ENCODE assay signal across 9 mouse cellular contexts in genomic region chr7:102337898-102338297, GRCm38 (mm10).
DNase-seq lines count a peak whose midpoint lies in the region; ATAC-seq lines count a peak whose summit lies in the region.
"Had no signal": no experiment of that assay in that cellular context is flagged by ENCODE, and none has a peak within 500 bp of the region (broad histone marks: within the 10 kb centered on the region; RNA-seq: fewer than 3 reads in every experiment).

No protein-coding gene starts in this region.

- WGBS in heart, embryonic 11.5 days (ENCODE audit: insufficient replicate concordance) = 30% methylated on average over 3 of the region's 3 CpGs
- WGBS in hindbrain, embryonic 16.5 days = 75% methylated on average over 3 of the region's 3 CpGs

- H3K27ac ChIP-seq in heart, embryonic 11.5 days (ENCODE audit: low read depth, low read length) = no peak overlapping the region
- H3K27ac ChIP-seq in hindbrain, embryonic 16.5 days (ENCODE audit: low read depth, low read length) = no peak overlapping the region
- H3K27ac ChIP-seq: neural tube, embryonic 13.5 days had no signal

- no peak for ATAC-seq in heart, embryonic 11.5 days (replicated peaks; ENCODE audit: insufficient number of reproducible peaks, low FRiP score, low TSS enrichment)
- ATAC-seq in monocyte, adult 5-6 weeks (replicated peaks; ENCODE audit: insufficient number of reproducible peaks, low FRiP score, low TSS enrichment, poor library complexity, severe bottlenecking) = peak; percentile 68; the same call in 1 of the 2 replicates
- ATAC-seq in hindbrain, embryonic 16.5 days = no peak

- H3K4me3 ChIP-seq in heart, embryonic 11.5 days (ENCODE audit: low read depth, low read length) = no peak overlapping the region
- H3K4me3 ChIP-seq in hindbrain, embryonic 16.5 days (ENCODE audit: low read length) = no peak overlapping the region
- H3K4me3 ChIP-seq: neural tube, embryonic 13.5 days had no signal

- no peaks in the 10 kb centered on the region for H3K9me3 ChIP-seq in heart, embryonic 11.5 days (replicated peaks; ENCODE audit: control insufficient read depth, low read length)
- H3K9me3 ChIP-seq in hindbrain, embryonic 16.5 days (ENCODE audit: control insufficient read depth, low read length) = no peaks in the 10 kb centered on the region
- H3K9me3 ChIP-seq: neural tube, embryonic 13.5 days had no signal

- peak; percentile 98 for DNase-seq in heart, adult 11 months
- DNase-seq in adrenal gland, postnatal 36 days = peak; percentile 33 to 39
- peak; percentile 76 for DNase-seq in kidney, postnatal 14 days
- no peak for DNase-seq in urinary bladder, postnatal 4 days (ENCODE audit: low spot score in 2 of 2)
- DNase-seq in right cerebral cortex, postnatal 36 days (ENCODE audit: low spot score in 2 of 2) = no peak

- no peak overlapping the region for H3K4me2 ChIP-seq in heart, embryonic 11.5 days
- no peak overlapping the region for H3K4me2 ChIP-seq in hindbrain, embryonic 16.5 days (ENCODE audit: low read length)
- H3K4me2 ChIP-seq: neural tube, embryonic 13.5 days had no signal

- H3K36me3 ChIP-seq in heart, embryonic 11.5 days (ENCODE audit: control insufficient read depth, insufficient read depth, low read length) = no peaks in the 10 kb centered on the region
- H3K36me3 ChIP-seq in hindbrain, embryonic 16.5 days (ENCODE audit: control insufficient read depth, insufficient read depth, low read length) = no peaks in the 10 kb centered on the region
- H3K36me3 ChIP-seq: neural tube, embryonic 13.5 days had no signal

- no peaks in the 10 kb centered on the region for H3K27me3 ChIP-seq in heart, embryonic 11.5 days (ENCODE audit: control insufficient read depth, insufficient read depth, low read length)
- H3K27me3 ChIP-seq in hindbrain, embryonic 16.5 days (replicated peaks; ENCODE audit: control insufficient read depth, insufficient read depth, low read length) = no peaks in the 10 kb centered on the region
- H3K27me3 ChIP-seq: neural tube, embryonic 13.5 days had no signal

- H3K9ac ChIP-seq in heart, embryonic 11.5 days (ENCODE audit: low read depth, low read length) = no peak overlapping the region
- H3K9ac ChIP-seq in hindbrain, embryonic 16.5 days (ENCODE audit: low read depth, low read length) = no peak overlapping the region
- H3K9ac ChIP-seq: neural tube, embryonic 13.5 days had no signal

- peaks cover 6% of the 10 kb centered on the region for H3K4me1 ChIP-seq in heart, embryonic 11.5 days (ENCODE audit: control insufficient read depth, insufficient read depth, low read length)
- H3K4me1 ChIP-seq in hindbrain, embryonic 16.5 days (ENCODE audit: control insufficient read depth, insufficient read depth, low read depth, low read length) = no peaks in the 10 kb centered on the region
- H3K4me1 ChIP-seq: neural tube, embryonic 13.5 days had no signal

Comparison
In these comparisons a context has a peak if more than half of its experiments do, and no peak if none do; other contexts are left out.
1. DNase-seq: peak in heart, adult 11 months (single experiment), adrenal gland, postnatal 36 days (2 of 2) and kidney, postnatal 14 days (single experiment); none in urinary bladder, postnatal 4 days (0 of 2) and right cerebral cortex, postnatal 36 days (0 of 2).